Mouse (Mus musculus): ENCODE data around the gene Slc17a1. TPM values are rescaled to one million over a fixed set of nuclear protein-coding genes. Genes with fewer than 3 reads are reported as not detected.

Slc17a1 gene
- polyA plus RNA-seq, 1 experiment from 2014 or later: 0.08 TPM

GRCm38 (mm10) chr13:23866086-23866710, 1.4 kb upstream of the Slc17a1 start:
- H3K36me3 ChIP-seq: no peaks in the 10 kb centered on the region
- H3K27me3 ChIP-seq: no peaks in the 10 kb centered on the region
- no peak overlapping the region for H3K4me3 ChIP-seq (replicated peaks)
- H3K9me3 ChIP-seq: no peaks in the 10 kb centered on the region
- 87% methylated on average over 9 of the region's 9 CpGs for WGBS
- H3K4me1 ChIP-seq (replicated peaks): no peaks in the 10 kb centered on the region
- H3K9ac ChIP-seq (replicated peaks): no peak overlapping the region
- no peak overlapping the region for H3K4me2 ChIP-seq (replicated peaks)
- no peak for ATAC-seq
- no peak overlapping the region for H3K27ac ChIP-seq

GRCm38 (mm10) chr13:23867000-23867399, 550 bp upstream of the Slc17a1 start:
- H3K4me2 ChIP-seq (replicated peaks): no peak overlapping the region
- no peak overlapping the region for H3K27ac ChIP-seq
- H3K9ac ChIP-seq (replicated peaks): no peak overlapping the region
- 95% methylated on average over 6 of the region's 6 CpGs for WGBS
- H3K4me1 ChIP-seq (replicated peaks): no peaks in the 10 kb centered on the region
- no peaks in the 10 kb centered on the region for H3K36me3 ChIP-seq
- H3K4me3 ChIP-seq (replicated peaks): no peak overlapping the region
- no peaks in the 10 kb centered on the region for H3K9me3 ChIP-seq
- H3K27me3 ChIP-seq: no peaks in the 10 kb centered on the region
- no peak for ATAC-seq

DNA sequence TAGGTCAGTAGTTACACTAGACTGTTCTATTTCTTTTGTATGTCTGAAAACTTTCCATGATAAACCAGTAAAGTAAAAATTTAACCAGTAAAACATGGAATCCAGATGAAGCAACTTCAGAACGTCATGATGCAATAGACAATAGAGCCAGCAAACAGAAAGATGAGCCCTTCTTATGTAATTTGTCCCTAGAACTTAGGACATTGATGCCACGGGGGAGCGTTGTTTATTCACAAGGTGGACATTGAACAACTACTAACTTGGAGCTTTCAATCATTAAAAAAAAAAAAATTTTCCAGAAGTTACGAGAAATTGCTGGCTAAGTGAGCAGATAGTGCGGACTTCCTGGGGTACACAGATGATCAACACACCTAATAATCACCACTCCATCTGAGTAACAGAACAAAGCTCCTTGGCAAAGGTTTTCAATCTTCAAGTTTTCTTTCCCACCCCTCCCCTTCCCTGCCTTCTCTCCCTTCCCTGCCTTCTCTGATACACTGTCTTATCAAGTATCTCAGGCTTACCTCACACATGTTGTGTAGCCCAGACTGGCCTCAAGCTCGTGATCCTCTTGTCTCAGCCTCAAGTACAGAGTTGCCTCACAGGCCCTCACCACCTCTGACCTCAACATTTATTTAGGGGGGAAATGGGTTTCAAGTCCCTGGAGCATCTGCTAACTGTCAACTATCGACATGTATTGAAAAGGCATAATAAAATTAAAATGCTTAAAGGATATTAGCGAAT, 1.4 kb downstream of the Slc17a1 start:
- Histone ChIP-seq H3K4me1 (replicated peaks) (no peaks in the 10 kb centered on the region), H3K36me3 (no peaks in the 10 kb centered on the region), H3K9me3 (no peaks in the 10 kb centered on the region), H3K4me2 (replicated peaks) (no peak overlapping the region), H3K27me3 (no peaks in the 10 kb centered on the region), H3K27ac (no peak overlapping the region), H3K4me3 (replicated peaks) (no peak overlapping the region), H3K9ac (replicated peaks) (no peak overlapping the region)
- WGBS: 91% methylated on average over 8 of the region's 8 CpGs
- ATAC-seq: no peak

- Histone ChIP-seq H3K4me3 (replicated peaks) (no peak overlapping the region), H3K9me3 (no peaks in the 10 kb centered on the region), H3K27ac (no peak overlapping the region), H3K4me2 (replicated peaks) (no peak overlapping the region), H3K9ac (replicated peaks) (no peak overlapping the region), H3K4me1 (replicated peaks) (no peaks in the 10 kb centered on the region), H3K36me3 (no peaks in the 10 kb centered on the region), H3K27me3 (no peaks in the 10 kb centered on the region)
- 79% methylated on average over 3 of the region's 3 CpGs for WGBS
- no peak for ATAC-seq
Measured at GRCm38 (mm10) chr13:23869996-23870395, 2.4 kb downstream of the Slc17a1 start.

GRCm38 (mm10) chr13:23873141-23873540, 5.6 kb downstream of the Slc17a1 start:
- H3K9ac ChIP-seq (replicated peaks): no peak overlapping the region
- no peak overlapping the region for H3K4me3 ChIP-seq (replicated peaks)
- no peaks in the 10 kb centered on the region for H3K27me3 ChIP-seq
- no peaks in the 10 kb centered on the region for H3K4me1 ChIP-seq (replicated peaks)
- no peaks in the 10 kb centered on the region for H3K36me3 ChIP-seq
- no peak for ATAC-seq
- no peak overlapping the region for H3K4me2 ChIP-seq (replicated peaks)
- no peaks in the 10 kb centered on the region for H3K9me3 ChIP-seq
- H3K27ac ChIP-seq: no peak overlapping the region
- 84% methylated on average over 5 of the region's 5 CpGs for WGBS

DNA sequence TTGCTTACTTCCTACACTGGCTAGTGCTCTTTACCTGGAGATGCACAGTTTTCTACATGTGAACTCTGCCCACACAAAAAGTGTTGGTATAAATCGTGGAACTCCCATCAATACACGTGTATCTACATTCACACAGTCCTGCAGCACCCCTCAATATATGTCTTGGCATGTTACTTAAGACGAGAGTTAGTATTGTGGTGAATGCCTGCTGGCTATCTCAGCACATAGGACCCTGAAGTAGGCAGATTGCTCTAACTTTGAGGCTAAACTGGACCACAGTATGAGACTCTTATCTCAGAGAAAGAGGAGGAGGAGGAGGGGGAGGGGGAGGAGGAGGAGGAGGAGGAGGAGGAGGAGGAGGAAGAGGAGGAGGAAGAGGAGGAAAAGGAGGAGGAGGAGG, 11.6 kb downstream of the Slc17a1 start:
- ATAC-seq: no peak
- Histone ChIP-seq H3K4me2 (replicated peaks) (no peak overlapping the region), H3K9ac (replicated peaks) (no peak overlapping the region), H3K27ac (no peak overlapping the region), H3K4me1 (replicated peaks) (no peaks in the 10 kb centered on the region), H3K27me3 (no peaks in the 10 kb centered on the region), H3K4me3 (replicated peaks) (no peak overlapping the region), H3K36me3 (no peaks in the 10 kb centered on the region), H3K9me3 (no peaks in the 10 kb centered on the region)
- WGBS: 85% methylated on average over 3 of the region's 3 CpGs

DNA sequence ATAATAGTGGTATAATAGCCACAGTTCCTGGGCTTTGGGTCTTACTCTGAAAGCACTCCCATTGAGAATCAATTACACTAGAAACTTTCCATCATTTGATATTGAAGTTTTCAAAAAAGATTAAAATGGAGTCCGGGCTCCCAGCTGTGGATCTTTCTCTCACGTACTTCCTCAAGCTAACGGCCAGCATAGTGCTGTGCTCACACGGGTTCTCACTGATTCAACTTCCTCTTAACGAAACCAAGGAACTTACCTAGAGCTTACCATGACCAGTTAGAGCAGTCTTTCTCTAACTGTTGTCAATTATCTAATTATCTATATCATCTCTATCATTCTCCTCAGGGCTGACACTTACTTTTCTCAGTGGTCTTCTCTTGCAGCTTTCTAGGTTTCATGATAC, 12.1 kb downstream of the Slc17a1 start:
- no peaks in the 10 kb centered on the region for H3K9me3 ChIP-seq
- ATAC-seq: no peak
- H3K9ac ChIP-seq (replicated peaks): no peak overlapping the region
- no peak overlapping the region for H3K4me2 ChIP-seq (replicated peaks)
- WGBS: 86% methylated on average over 5 of the region's 5 CpGs
- H3K27ac ChIP-seq: no peak overlapping the region
- no peaks in the 10 kb centered on the region for H3K36me3 ChIP-seq
- H3K4me1 ChIP-seq (replicated peaks): no peaks in the 10 kb centered on the region
- no peaks in the 10 kb centered on the region for H3K27me3 ChIP-seq
- H3K4me3 ChIP-seq (replicated peaks): no peak overlapping the region

- Histone ChIP-seq H3K27me3 (no peaks in the 10 kb centered on the region), H3K36me3 (no peaks in the 10 kb centered on the region), H3K9me3 (no peaks in the 10 kb centered on the region), H3K4me2 (replicated peaks) (no peak overlapping the region), H3K4me3 (replicated peaks) (no peak overlapping the region), H3K9ac (replicated peaks) (no peak overlapping the region), H3K4me1 (replicated peaks) (no peaks in the 10 kb centered on the region), H3K27ac (no peak overlapping the region)
- 31% methylated on average over 2 of the region's 2 CpGs for WGBS
- 0 out of 2 replicates have a peak, but pooled peaks have one; percentile 40 for ATAC-seq
Measured at GRCm38 (mm10) chr13:23885540-23885939, 18.0 kb downstream of the Slc17a1 start.

GRCm38 (mm10) chr13:23887026-23887725, 19.6 kb downstream of the Slc17a1 start:
- no peak overlapping the region for H3K9ac ChIP-seq (replicated peaks)
- no peak overlapping the region for H3K4me3 ChIP-seq (replicated peaks)
- no peaks in the 10 kb centered on the region for H3K4me1 ChIP-seq (replicated peaks)
- no peak overlapping the region for H3K27ac ChIP-seq
- WGBS: 83% methylated on average over 3 of the region's 3 CpGs
- no peaks in the 10 kb centered on the region for H3K27me3 ChIP-seq
- H3K9me3 ChIP-seq: no peaks in the 10 kb centered on the region
- no peak overlapping the region for H3K4me2 ChIP-seq (replicated peaks)
- no peak for ATAC-seq
- no peaks in the 10 kb centered on the region for H3K36me3 ChIP-seq

DNA sequence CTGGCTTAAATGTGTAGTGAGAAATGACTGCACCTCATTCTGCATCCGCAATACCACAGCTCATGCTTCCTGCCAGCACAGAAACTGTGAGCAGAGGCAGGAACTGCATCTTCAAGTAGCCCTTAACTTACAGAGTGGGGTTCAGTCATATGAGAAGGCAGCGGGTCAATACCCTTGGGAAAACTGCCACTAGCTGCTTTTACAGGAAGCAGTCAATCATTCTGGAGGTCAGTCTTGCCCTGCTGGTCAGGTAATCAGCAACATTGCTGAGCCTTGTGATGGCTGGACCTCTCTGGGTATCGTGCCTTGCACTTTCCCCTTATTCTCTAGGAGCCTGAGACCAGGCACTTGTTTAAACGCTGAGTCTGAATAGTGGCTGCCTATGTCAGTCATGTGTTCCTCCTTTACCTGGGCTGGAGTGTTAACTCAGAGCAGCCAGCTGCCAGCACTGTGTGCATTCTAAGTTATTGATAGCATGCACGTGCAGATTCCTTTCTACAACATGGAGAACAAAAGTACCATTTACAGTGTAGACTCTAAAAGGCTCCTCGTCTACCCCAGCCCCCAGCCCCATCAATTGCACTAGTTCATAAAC, 21.6 kb downstream of the Slc17a1 start:
- Histone ChIP-seq H3K27ac (no peak overlapping the region), H3K27me3 (no peaks in the 10 kb centered on the region), H3K9me3 (no peaks in the 10 kb centered on the region), H3K9ac (replicated peaks) (no peak overlapping the region), H3K4me2 (replicated peaks) (no peak overlapping the region), H3K4me3 (replicated peaks) (no peak overlapping the region), H3K4me1 (replicated peaks) (peaks cover 9% of the 10 kb centered on the region; the same call in 1 of the 2 replicates), H3K36me3 (no peaks in the 10 kb centered on the region)
- WGBS: 82% methylated on average over 6 of the region's 6 CpGs
- ATAC-seq: no peak

DNA sequence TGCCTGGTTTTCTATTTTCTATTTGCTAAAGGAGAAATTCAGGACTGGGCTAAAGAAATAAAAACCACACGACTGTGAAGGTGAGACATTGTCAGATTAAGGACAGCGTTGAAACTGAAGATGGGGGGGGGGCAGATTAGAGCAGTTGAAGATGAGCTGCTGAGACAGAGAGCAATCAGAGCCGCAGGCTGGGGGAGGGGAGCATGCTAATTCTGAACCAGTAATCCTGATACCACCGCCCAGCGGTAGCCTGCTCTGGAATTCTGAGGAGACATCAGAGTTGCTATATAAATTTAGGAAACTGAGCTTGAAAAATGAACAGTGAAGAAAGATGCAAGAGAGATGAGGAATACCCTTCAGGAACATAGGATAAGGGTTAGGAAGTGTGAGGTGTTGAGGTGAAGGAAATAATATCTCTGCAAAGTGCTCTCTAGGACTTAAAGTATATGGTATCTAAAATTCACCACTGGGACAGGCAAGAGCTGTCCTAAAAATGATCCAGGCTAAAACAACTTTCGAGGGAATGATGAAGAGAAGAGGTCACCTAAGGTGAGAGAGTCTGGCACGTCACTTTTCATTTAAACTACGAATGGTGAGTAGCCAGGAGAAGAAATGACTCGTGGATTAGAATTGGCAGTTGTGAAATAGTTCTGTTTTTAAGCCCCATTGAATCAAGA, 25.2 kb downstream of the Slc17a1 start:
- H3K27ac ChIP-seq: no peak overlapping the region
- H3K9me3 ChIP-seq: no peaks in the 10 kb centered on the region
- no peaks in the 10 kb centered on the region for H3K27me3 ChIP-seq
- 9% methylated on average over 9 of the region's 9 CpGs for WGBS
- no peak overlapping the region for H3K9ac ChIP-seq (replicated peaks)
- H3K4me3 ChIP-seq (replicated peaks): no peak overlapping the region
- peaks cover 9% of the 10 kb centered on the region; the same call in 1 of the 2 replicates for H3K4me1 ChIP-seq (replicated peaks)
- peak; percentile 30; the same call in 1 of the 2 replicates for ATAC-seq
- H3K36me3 ChIP-seq: no peaks in the 10 kb centered on the region
- H3K4me2 ChIP-seq (replicated peaks): peak overlapping the region; percentile 21

DNA sequence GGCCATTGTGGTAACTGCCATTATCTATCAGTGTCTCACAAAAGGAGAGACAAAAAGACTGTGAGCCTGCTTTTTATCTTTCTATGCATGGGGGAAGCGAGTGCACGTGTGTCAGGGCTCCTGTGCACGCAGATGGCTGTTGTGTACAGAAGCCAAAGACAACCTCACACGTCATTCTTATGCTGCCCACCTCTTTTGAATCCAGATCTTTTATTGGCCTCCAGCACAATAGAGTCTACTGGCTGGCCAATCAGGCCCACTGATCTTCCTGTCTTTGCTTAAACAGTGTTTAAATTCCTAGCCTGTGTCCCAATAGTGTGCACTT, 25.7 kb downstream of the Slc17a1 start:
- 13% methylated on average over 4 of the region's 4 CpGs for WGBS
- Histone ChIP-seq H3K9ac (replicated peaks) (no peak overlapping the region), H3K36me3 (no peaks in the 10 kb centered on the region), H3K9me3 (no peaks in the 10 kb centered on the region), H3K4me1 (replicated peaks) (peaks cover 9% of the 10 kb centered on the region; the same call in 1 of the 2 replicates), H3K4me3 (replicated peaks) (no peak overlapping the region), H3K27ac (no peak overlapping the region), H3K4me2 (replicated peaks) (peak overlapping the region; percentile 21), H3K27me3 (no peaks in the 10 kb centered on the region)
- ATAC-seq: peak; percentile 84

Data from midbrain, embryonic 13.5 days (tissue).